Mouse (Mus musculus) adrenal gland, adult 18-20 months (tissue): ENCODE results near the gene Isca1. TPM values are rescaled to one million over a fixed set of nuclear protein-coding genes. Genes with fewer than 3 reads are reported as not detected.
A peak's percentile ranks its signal among the peaks of the same experiment; 100 is the strongest.
"Not testable (repeated sequence)": the region's sequence is repeated elsewhere in the genome, so short reads cannot be mapped to it uniquely, and the experiment has no call there.

ENCODE experiments used
- DNase-seq, 2 experiments: peaks; one replicate each; pipeline ENCODE4 v3.0.0; 2021 to 2022; ENCODE audit warnings: low spot score in 2 of 2
- total RNA-seq, 2 experiments: library from RNA; stranded (reverse); gene quantifications; 1 replicate in 1 of 2; 2 replicates in 1 of 2; pipeline ENCODE4 v1.2.3; 2021

Isca1 gene
- total RNA-seq, 2 experiments from 2014 or later = 105 to 135 TPM

DNA sequence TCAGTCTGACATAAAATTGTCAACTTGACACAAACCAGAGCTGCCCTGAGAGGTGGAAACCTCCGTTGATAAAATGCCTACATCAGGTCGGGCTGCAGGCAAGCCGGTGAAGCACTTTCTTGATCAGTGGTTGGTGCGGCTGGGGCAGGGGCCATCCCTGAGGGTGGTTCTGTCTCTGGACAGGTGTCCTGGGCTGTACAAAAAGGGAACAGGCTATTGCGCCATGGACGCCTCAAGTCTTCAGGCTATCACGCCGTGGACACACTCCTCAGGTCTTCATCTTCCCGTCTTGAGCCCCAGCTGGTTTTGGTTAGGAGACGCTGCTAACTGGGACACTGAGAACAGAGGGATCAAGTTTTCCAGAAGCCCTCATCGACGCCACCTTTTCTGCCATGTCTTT, 19.3 kb downstream of the Isca1 start:
- DNase-seq = no peak

DNA sequence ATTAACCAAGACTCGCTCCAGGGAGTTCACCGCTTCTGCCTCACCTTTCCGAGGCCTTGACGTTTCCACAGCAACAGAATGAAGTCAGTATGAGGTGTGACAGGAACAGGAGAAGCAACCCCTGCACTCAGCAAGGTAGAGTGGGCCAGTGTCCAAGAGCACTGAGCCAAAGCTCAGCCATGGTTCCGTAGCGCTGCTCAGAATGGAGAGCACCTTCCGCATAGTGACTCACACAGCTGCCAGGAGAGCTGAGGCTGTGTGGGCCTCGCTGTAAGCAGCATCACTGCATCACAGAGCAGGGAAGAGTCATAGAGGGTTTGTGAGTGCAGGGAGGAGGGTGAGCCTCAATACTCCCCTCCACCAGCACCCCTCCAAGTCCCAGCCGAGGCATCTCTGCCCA, 22.9 kb downstream of the Isca1 start, which contains the start of gene 1700014D04Rik:
Gene 1700014D04Rik (minus strand): TSS at position 42 of the 400 bp plus-strand sequence.
- DNase-seq = no peak

DNA sequence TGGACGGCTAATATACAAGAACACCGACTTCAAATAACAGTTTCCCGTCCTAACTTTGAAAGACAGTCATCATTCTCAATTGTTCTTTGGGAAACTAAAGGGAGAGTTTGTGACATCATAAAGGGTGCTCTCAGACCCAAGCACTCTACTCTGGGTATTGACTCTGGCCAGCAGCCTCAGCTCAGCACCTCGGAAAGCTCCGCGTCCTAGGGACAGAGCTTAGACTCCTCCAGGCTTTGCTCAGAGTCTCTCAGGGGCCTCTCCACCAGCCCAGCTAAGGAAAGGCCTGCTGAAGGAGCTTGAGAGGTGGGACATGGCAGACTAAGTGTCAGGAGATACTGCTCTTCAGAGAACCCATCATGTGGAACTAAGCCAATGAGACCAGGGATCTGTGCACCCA, 23.4 kb downstream of the Isca1 start:
- no peak for DNase-seq

- no peak for DNase-seq
These were observed 24.1 kb downstream of the Isca1 start for GRCm38 (mm10) chr13:59745462-59745861.

DNA sequence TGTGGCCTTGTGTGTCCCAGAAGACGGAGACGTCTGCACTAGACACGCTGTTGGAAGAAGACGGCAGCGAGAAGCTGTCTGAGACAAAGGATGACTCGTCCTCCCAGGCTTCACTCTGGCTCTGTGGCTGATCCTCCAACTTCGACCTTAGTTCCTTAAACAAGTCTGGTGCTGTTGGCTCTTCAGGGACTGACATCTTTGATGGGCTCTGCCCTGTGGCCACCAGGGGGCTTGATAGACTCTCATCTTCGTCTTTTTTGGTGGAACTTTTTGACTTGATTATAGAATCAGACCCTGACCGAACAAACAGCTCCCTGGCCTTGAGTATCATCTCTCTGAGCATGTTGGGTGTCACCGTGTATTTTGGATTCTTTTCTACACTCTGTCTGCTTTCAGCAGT, 27.9 kb downstream of the Isca1 start:
- DNase-seq = no peak

- peak; percentile 31 to 44 for DNase-seq
These were observed 28.5 kb downstream of the Isca1 start for GRCm38 (mm10) chr13:59741096-59741495.

GRCm38 (mm10) chr13:59739397-59739796, 30.2 kb downstream of the Isca1 start:
- DNase-seq = no peak

DNA sequence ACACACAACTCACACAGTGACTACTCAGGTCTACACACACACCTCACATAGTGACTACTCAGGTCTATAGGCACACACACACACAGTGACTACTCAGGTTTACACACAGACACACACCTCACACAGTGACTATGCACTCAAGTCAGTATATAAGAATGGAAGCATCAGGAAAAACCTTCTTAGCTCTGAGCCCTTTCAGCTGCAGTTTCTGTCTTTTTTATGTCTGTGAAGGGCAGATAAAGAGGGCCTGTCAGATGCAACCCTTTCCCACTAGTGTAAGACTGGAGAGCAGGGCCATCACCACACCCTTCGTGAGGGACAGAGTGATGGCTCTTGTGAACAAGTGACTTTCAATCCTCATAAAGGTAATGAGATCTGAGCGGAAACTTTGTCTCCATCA, 31.2 kb downstream of the Isca1 start:
- no peak for DNase-seq

DNA sequence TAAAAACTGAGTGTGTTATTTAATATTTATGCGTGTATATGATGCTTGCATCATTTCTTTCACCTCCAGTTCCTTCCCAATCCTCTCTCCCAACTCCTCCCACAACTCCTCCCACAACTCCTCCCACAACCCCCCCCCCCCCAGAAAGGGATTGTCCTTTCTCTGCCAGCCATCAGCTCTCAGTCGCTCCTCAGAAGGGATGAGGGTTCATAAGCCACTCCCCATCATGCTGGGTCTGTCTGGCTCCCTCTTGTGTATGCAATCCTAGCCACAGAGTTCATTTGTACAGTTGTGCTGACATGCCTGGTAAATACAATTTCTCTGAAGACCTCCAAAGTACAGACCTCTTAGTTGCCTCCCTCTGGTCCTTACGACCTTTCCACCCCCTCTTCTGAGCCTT, 34.4 kb downstream of the Isca1 start:
- no peak for DNase-seq

DNA sequence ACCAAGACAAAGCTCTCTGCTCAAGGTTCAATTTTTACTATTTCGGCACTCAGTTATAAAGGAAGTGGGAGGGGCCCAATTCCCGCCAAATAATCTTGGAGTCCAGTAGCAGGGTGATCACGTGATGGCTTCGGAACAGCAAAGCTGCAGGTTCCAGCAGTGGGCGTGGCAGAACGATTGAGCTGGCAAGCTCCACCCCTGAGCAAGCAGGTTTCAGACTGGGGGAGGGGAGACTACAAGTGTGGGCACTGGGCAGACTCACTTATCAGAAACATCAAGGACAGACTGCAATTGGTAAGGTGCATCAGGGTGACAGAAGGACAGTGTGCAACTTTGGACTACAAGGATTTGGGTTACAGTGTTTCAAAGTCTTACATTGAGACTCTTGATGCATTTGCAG, 35.3 kb downstream of the Isca1 start:
- not testable (repeated sequence) for DNase-seq

DNA sequence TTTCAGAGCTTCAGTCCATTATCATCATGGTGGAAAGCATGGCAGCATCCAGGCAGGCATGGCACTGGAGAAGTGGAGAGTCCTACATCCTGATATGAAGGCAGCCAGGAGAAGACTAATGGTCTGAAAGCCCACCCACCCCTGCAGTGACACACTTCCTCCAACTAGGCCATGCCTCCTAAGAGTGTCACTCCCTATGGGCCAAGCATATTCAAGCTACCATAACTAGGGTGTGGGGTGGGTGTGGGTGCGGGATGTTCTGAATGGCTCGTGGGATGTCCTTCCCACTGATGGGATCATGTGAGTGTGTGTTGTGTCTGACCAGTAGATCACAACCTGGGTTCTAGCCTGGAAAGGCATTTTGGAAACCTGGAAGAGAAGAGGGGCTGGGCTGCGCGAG, 35.7 kb downstream of the Isca1 start:
- no peak for DNase-seq

GRCm38 (mm10) chr13:59731652-59732051, 38.0 kb downstream of the Isca1 start, which contains the start of gene Spata31d1d:
Gene Spata31d1d, minus strand, starts transcription at chr13:59731752.
- DNase-seq = no peak

DNA sequence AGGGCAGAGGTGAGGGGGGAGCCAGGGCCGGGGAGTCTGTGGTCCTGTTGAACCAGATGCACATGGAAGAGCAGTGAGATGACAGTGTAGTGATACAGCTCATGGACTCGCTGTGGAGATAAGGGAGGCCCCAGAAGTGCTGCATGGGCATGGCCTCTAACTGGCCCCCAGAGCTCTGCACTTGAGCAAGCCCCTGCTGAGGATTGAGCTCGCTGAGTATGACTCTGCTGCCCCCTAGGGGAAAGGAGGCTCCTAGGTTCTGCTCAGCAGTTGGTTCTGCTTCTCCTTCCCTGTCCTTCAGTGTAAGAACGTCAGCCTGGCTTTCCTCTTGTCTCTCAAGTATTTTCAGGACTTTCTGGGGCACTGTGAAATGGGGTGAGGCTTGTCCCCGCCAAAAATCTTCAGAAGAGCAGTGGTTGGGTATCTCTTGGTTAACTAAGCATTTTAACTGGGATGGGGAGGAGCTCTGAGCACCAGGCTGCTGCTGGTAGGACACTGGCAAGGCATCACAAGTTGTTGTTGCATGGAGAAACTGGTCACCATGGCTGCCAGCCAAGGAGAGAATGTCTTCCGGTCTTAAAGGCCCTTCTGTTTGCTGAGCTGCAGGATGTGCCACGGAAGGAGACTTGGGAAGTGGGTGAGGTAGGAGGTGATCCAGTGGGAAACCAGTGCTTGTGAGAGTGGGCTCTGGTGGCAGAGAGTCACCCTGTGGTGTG, 41.1 kb downstream of the Isca1 start:
- peak; percentile 65 to 67 for DNase-seq

- DNase-seq = no peak
These were observed 43.3 kb downstream of the Isca1 start for GRCm38 (mm10) chr13:59726139-59726867.

GRCm38 (mm10) chr13:59722089-59722488, 47.5 kb downstream of the Isca1 start:
- not testable (repeated sequence) for DNase-seq

- DNase-seq = no peak
These were observed 50.1 kb downstream of the Isca1 start for GRCm38 (mm10) chr13:59719475-59719874.

DNA sequence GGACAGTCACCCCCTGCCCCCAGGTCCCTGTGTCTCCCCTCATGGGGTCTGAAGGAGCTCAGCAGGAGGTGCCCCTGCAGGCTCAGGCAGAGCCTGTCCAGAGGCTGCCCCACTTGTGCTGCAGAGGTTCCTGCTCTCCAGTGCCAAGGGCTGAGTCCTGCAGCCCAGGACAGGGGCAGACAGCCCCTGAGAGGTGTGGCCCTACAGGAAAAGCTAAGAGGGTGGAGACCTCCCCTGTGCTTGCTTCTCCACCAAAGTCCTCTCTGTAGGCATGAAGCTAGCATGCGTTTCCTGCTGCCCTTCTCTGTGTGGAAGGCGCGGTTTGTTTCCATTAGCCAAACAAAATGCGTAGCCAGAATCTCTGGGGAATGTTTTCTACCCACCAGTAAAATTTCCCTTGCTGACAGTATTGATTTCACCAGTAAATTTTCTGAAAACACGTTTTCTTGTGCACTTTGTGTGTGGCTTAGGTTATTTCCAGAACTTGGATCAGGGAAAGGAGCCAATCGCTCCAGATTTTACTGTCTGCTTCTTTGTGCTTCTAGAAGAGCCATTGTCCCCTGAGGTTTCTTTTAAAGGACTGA, 50.7 kb downstream of the Isca1 start:
- not testable (repeated sequence) for DNase-seq

- DNase-seq = no peak
These were observed 55.9 kb downstream of the Isca1 start for GRCm38 (mm10) chr13:59713710-59714109.

- DNase-seq = not testable (repeated sequence)
These were observed 57.6 kb downstream of the Isca1 start, which contains the start of gene Spata31d1b for GRCm38 (mm10) chr13:59711984-59712383. Gene Spata31d1b, plus strand, starts transcription at chr13:59712284.

DNA sequence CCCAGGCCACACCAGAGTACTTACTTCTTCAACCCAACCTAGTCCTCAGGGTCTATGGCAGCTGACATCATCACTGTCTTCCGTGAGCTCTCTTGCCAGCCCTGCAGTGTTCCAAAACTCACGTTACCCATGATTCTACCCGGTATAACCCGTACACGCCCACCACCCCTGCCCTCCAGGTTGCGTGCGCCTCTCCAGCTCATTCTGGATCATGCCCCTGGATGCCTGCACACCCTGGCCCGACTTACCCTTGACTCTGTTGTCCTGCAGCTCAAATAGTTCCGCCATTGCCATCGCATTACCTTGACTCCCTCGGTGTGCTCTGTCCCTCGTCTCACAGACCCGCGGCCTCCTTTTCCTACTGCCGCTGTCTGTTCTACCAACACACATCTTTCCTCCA, 59.4 kb downstream of the Isca1 start, which contains the start of gene Spata31d1a:
Gene Spata31d1a (minus strand): TSS at position 101 of the 400 bp plus-strand sequence.
- DNase-seq = no peak
